Mouse (Mus musculus): ENCODE data around the gene Exoc5.

DNA sequence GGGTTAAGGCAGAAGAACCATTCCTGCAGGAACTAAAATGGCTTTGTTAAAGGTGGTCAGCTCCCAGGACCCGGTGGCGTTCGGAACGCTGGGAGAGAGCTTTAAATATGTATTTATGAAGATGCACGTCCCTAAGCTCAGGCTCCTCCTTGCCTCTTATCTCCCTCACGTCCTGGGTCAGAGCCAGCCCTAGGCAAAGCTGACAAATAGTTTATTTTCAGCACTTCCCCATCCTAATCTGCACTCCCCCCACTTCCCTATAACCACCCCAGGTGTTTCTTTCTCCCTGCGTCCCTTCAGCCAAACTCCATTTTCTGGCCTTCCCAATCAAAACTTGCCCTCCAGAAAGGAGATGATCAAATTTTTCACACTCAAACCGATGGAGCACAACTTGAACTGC is 80.2 kb downstream of the Exoc5 start:
- TF ChIP-seq CTCF (IDR thresholded peaks at IDR 0.05; ENCODE audit: control insufficient read depth, insufficient read depth, low read length) (no peak), POLR2A (IDR thresholded peaks at IDR 0.05; ENCODE audit: borderline replicate concordance, control insufficient read depth, low read depth, low read length) (no peak)

Data from bone marrow, adult 2 months (tissue).